Comparison of ENCODE assay signal across 22 mouse cellular contexts in the genomic region with DNA sequence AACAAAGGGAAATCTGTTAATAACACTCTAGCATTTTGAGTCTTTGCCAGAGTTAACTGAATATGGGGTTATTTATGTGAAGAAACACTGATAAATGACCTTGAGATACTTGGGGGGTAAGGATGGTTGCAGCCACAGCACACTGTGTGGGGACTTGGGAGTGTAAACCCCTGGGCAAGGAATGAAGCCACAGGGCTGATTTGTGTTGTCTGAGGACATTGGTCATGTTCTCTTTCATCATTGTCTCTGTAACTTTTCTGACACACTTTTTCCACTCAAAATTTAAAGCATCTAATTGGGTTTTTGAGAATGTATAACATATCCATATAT.
"Had no signal": no experiment of that assay in that cellular context is flagged by ENCODE, and none has a peak within 500 bp of the region (broad histone marks: within the 10 kb centered on the region; RNA-seq: fewer than 3 reads in every experiment).

No protein-coding gene starts in this region.

- H3K4me3 ChIP-seq: heart, adult 2 months; heart, embryonic 13.5 days; heart, embryonic 15.5 days; hindbrain, embryonic 13.5 days; hindbrain, embryonic 15.5 days; kidney, embryonic 15.5 days; limb, embryonic 13.5 days; limb, embryonic 15.5 days had no signal

- H3K9me3 ChIP-seq: heart, embryonic 13.5 days; heart, embryonic 15.5 days; hindbrain, embryonic 13.5 days; hindbrain, embryonic 15.5 days; kidney, embryonic 15.5 days; limb, embryonic 13.5 days; limb, embryonic 15.5 days had no signal

- H3K9ac ChIP-seq: forebrain, postnatal 0 days; heart, embryonic 13.5 days; heart, embryonic 15.5 days; hindbrain, embryonic 13.5 days; hindbrain, embryonic 15.5 days; kidney, embryonic 15.5 days; limb, embryonic 13.5 days; limb, embryonic 15.5 days had no signal

- H3K4me1 ChIP-seq: heart, embryonic 13.5 days; heart, embryonic 15.5 days; hindbrain, embryonic 13.5 days; hindbrain, embryonic 15.5 days; kidney, embryonic 15.5 days; limb, embryonic 13.5 days; limb, embryonic 15.5 days had no signal

- ATAC-seq: hindbrain, postnatal 0 days had no signal

- H3K4me2 ChIP-seq: heart, embryonic 11.5 days; heart, embryonic 13.5 days; heart, embryonic 15.5 days; hindbrain, embryonic 13.5 days; hindbrain, embryonic 15.5 days; kidney, embryonic 15.5 days; limb, embryonic 13.5 days; limb, embryonic 15.5 days had no signal

- DNase-seq: gastrocnemius, postnatal 14 days; gastrocnemius, postnatal 36 days; heart, adult 11 months; heart, adult 2 months; heart, postnatal 14 days; heart, postnatal 36 days; kidney, adult 11 months; kidney, adult 9 months; kidney, postnatal 14 days; kidney, postnatal 36 days; left cerebral cortex, postnatal 4 days had no signal

- H3K27me3 ChIP-seq: heart, embryonic 13.5 days; heart, embryonic 15.5 days; hindbrain, embryonic 13.5 days; hindbrain, embryonic 15.5 days; kidney, embryonic 15.5 days; limb, embryonic 13.5 days; limb, embryonic 15.5 days had no signal

- H3K36me3 ChIP-seq: heart, embryonic 13.5 days; heart, embryonic 15.5 days; hindbrain, embryonic 13.5 days; hindbrain, embryonic 15.5 days; kidney, embryonic 15.5 days; limb, embryonic 13.5 days; limb, embryonic 15.5 days had no signal

- H3K27ac ChIP-seq: heart, adult 2 months; heart, embryonic 13.5 days; heart, embryonic 15.5 days; hindbrain, embryonic 13.5 days; hindbrain, embryonic 15.5 days; hindbrain, postnatal 0 days; kidney, embryonic 15.5 days; kidney, postnatal 0 days; limb, embryonic 13.5 days; limb, embryonic 15.5 days had no signal
